Mouse (Mus musculus) spleen, adult 18-20 months (tissue): Measurements from ENCODE around the gene Wnt4.
A peak's percentile ranks its signal among the peaks of the same experiment; 100 is the strongest.

Source experiments
- DNase-seq, 2 experiments: peaks; one replicate each; pipeline ENCODE4 v3.0.0; 2022; ENCODE audit warnings: mixed read lengths in 2 of 2

The Wnt4 gene

GRCm38 (mm10) chr4:137281273-137281672 lies 4.0 kb downstream of the Wnt4 start:
- DNase-seq, result no peak

GRCm38 (mm10) chr4:137282122-137282521 lies 4.8 kb downstream of the Wnt4 start:
- DNase-seq, result no peak

- no peak for DNase-seq
Measured at GRCm38 (mm10) chr4:137282584-137283406, 5.5 kb downstream of the Wnt4 start.

- no peak for DNase-seq
Measured at GRCm38 (mm10) chr4:137283407-137283732, 6.1 kb downstream of the Wnt4 start.

- no peak for DNase-seq
Measured at GRCm38 (mm10) chr4:137285876-137286661, 8.8 kb downstream of the Wnt4 start.

GRCm38 (mm10) chr4:137286662-137286953 lies 9.3 kb downstream of the Wnt4 start:
- DNase-seq, result no peak

GRCm38 (mm10) chr4:137287206-137287605 lies 9.9 kb downstream of the Wnt4 start:
- no peak for DNase-seq

GRCm38 (mm10) chr4:137287818-137288217 lies 10.5 kb downstream of the Wnt4 start:
- DNase-seq, result peak in 1 of 2 experiments; percentile 28

GRCm38 (mm10) chr4:137289701-137290100 lies 12.4 kb downstream of the Wnt4 start:
- no peak for DNase-seq

- DNase-seq, result no peak
Measured at GRCm38 (mm10) chr4:137290250-137290649, 13.0 kb downstream of the Wnt4 start.

GRCm38 (mm10) chr4:137292625-137293024 lies 15.3 kb downstream of the Wnt4 start:
- no peak for DNase-seq

GRCm38 (mm10) chr4:137294032-137294431 lies 16.7 kb downstream of the Wnt4 start:
- no peak for DNase-seq

- no peak for DNase-seq
Measured at GRCm38 (mm10) chr4:137294474-137294873, 17.2 kb downstream of the Wnt4 start.

- no peak for DNase-seq
Measured at GRCm38 (mm10) chr4:137294951-137295350, 17.7 kb downstream of the Wnt4 start.

GRCm38 (mm10) chr4:137297611-137298010 lies 20.3 kb downstream of the Wnt4 start:
- DNase-seq, result no peak

GRCm38 (mm10) chr4:137298406-137298805 lies 21.1 kb downstream of the Wnt4 start:
- no peak for DNase-seq

GRCm38 (mm10) chr4:137300227-137300626 lies 22.9 kb downstream of the Wnt4 start:
- DNase-seq, result no peak

- no peak for DNase-seq
Measured at GRCm38 (mm10) chr4:137301635-137302034, 24.3 kb downstream of the Wnt4 start.

GRCm38 (mm10) chr4:137304106-137304505 lies 26.8 kb downstream of the Wnt4 start:
- DNase-seq, result no peak

- DNase-seq, result no peak
Measured at GRCm38 (mm10) chr4:137305066-137305465, 27.8 kb downstream of the Wnt4 start.

GRCm38 (mm10) chr4:137305831-137306576 lies 28.7 kb downstream of the Wnt4 start:
- DNase-seq, result no peak

GRCm38 (mm10) chr4:137306577-137306888 lies 29.2 kb downstream of the Wnt4 start:
- no peak for DNase-seq

- no peak for DNase-seq
Measured at GRCm38 (mm10) chr4:137306991-137307706, 29.9 kb downstream of the Wnt4 start.
